Mouse (Mus musculus): ENCODE results near the gene Gas2l2. TPM values are rescaled to one million over a fixed set of nuclear protein-coding genes. Genes with fewer than 3 reads are reported as not detected.

Gas2l2 gene
- total and polyA plus RNA-seq, 2 experiments = not detected

GRCm38 (mm10) chr11:83383532-83383887 lies 45.7 kb downstream of the Gas2l2 start:
- H3K27ac ChIP-seq (replicated peaks; ENCODE audit: insufficient read depth, low read depth, low read length) = no peak overlapping the region
- WGBS = 98% methylated on average over 1 of the region's 1 CpGs
- no peaks in the 10 kb centered on the region for H3K4me1 ChIP-seq (ENCODE audit: control insufficient read depth, insufficient read depth, low read length)
- DNase-seq (ENCODE audit: extremely low read depth, low read depth, low spot score) = no peak
- no peaks in the 10 kb centered on the region for H3K79me2 ChIP-seq (ENCODE audit: control insufficient read depth, insufficient read depth, low read length)
- TF ChIP-seq POLR2A (IDR thresholded peaks at IDR 0.05; ENCODE audit: extremely low read depth, insufficient read depth, low read length) (no peak), CTCF (IDR thresholded peaks at IDR 0.05; ENCODE audit: low read depth, low read length) (no peak)
- no peaks in the 10 kb centered on the region for H3K27me3 ChIP-seq (ENCODE audit: control insufficient read depth, insufficient read depth, low read length)
- no peak overlapping the region for H3K4me3 ChIP-seq (ENCODE audit: insufficient read depth, low read depth, low read length)
- H3K9ac ChIP-seq (ENCODE audit: low read depth, low read length) = no peak overlapping the region
- peaks cover 14% of the 10 kb centered on the region for H3K36me3 ChIP-seq (ENCODE audit: control insufficient read depth, insufficient read depth, low read length)

GRCm38 (mm10) chr11:83382876-83383531 lies 46.3 kb downstream of the Gas2l2 start:
- Histone ChIP-seq H3K27ac (replicated peaks; ENCODE audit: insufficient read depth, low read depth, low read length) (no peak overlapping the region), H3K4me3 (ENCODE audit: insufficient read depth, low read depth, low read length) (no peak overlapping the region), H3K79me2 (ENCODE audit: control insufficient read depth, insufficient read depth, low read length) (no peaks in the 10 kb centered on the region), H3K9ac (ENCODE audit: low read depth, low read length) (no peak overlapping the region), H3K27me3 (ENCODE audit: control insufficient read depth, insufficient read depth, low read length) (no peaks in the 10 kb centered on the region), H3K36me3 (ENCODE audit: control insufficient read depth, insufficient read depth, low read length) (peaks cover 18% of the 10 kb centered on the region), H3K4me1 (ENCODE audit: control insufficient read depth, insufficient read depth, low read length) (no peaks in the 10 kb centered on the region)
- TF ChIP-seq CTCF (IDR thresholded peaks at IDR 0.05; ENCODE audit: low read depth, low read length) (no peak), POLR2A (IDR thresholded peaks at IDR 0.05; ENCODE audit: extremely low read depth, insufficient read depth, low read length) (no peak)
- 96% methylated on average over 9 of the region's 9 CpGs for WGBS
- no peak for DNase-seq (ENCODE audit: extremely low read depth, low read depth, low spot score)

GRCm38 (mm10) chr11:83379745-83380341 lies 49.4 kb downstream of the Gas2l2 start:
- H3K9ac ChIP-seq (ENCODE audit: low read depth, low read length) = no peak overlapping the region
- no peak overlapping the region for H3K4me3 ChIP-seq (ENCODE audit: insufficient read depth, low read depth, low read length)
- WGBS = 88% methylated on average over 7 of the region's 7 CpGs
- DNase-seq (ENCODE audit: extremely low read depth, low read depth, low spot score) = no peak
- no peaks in the 10 kb centered on the region for H3K4me1 ChIP-seq (ENCODE audit: control insufficient read depth, insufficient read depth, low read length)
- no peak for TF ChIP-seq CTCF (IDR thresholded peaks at IDR 0.05; ENCODE audit: low read depth, low read length)
- no peaks in the 10 kb centered on the region for H3K27me3 ChIP-seq (ENCODE audit: control insufficient read depth, insufficient read depth, low read length)
- peaks cover 23% of the 10 kb centered on the region; the same call in 1 of the 2 replicates for H3K36me3 ChIP-seq (ENCODE audit: control insufficient read depth, insufficient read depth, low read length)
- H3K79me2 ChIP-seq (ENCODE audit: control insufficient read depth, insufficient read depth, low read length) = no peaks in the 10 kb centered on the region
- H3K27ac ChIP-seq (replicated peaks; ENCODE audit: insufficient read depth, low read depth, low read length) = no peak overlapping the region

Other genes with a start within 250 kb of the Gas2l2 start
- 0.34 and 0.55 TPM in 2 replicates for gene Slfn3, start 238.1 kb downstream of the Gas2l2 start, total RNA-seq (2014; rRNA removed)
- gene Slfn3, start 238.1 kb downstream of the Gas2l2 start, polyA plus RNA-seq (2012; rRNA removed) = not detected in 2 replicates
- gene Slfn14, start 142.7 kb downstream of the Gas2l2 start, total RNA-seq (2014; rRNA removed) = not detected in 2 replicates
- gene Slfn14, start 142.7 kb downstream of the Gas2l2 start, polyA plus RNA-seq (2012; rRNA removed) = not detected in 2 replicates
- gene Ap2b1, start 130.4 kb downstream of the Gas2l2 start, total RNA-seq (2014; rRNA removed) = 25.4 and 31.3 TPM in 2 replicates
- gene Ap2b1, start 130.4 kb downstream of the Gas2l2 start, polyA plus RNA-seq (2012; rRNA removed) = 16.2 and 16.3 TPM in 2 replicates
- 4.3 and 5.5 TPM in 2 replicates for gene Pex12, start 126.9 kb downstream of the Gas2l2 start, total RNA-seq (2014; rRNA removed)
- 7.9 and 10.1 TPM in 2 replicates for gene Pex12, start 126.9 kb downstream of the Gas2l2 start, polyA plus RNA-seq (2012; rRNA removed)
- 0.07 and 0.18 TPM in 2 replicates for gene Rasl10b, start 20.3 kb downstream of the Gas2l2 start, total RNA-seq (2014; rRNA removed)
- 0.12 and 0.24 TPM in 2 replicates for gene Rasl10b, start 20.3 kb downstream of the Gas2l2 start, polyA plus RNA-seq (2012; rRNA removed)
- gene 1700020L24Rik, start 8.2 kb upstream of the Gas2l2 start, total RNA-seq (2014; rRNA removed) = not detected in 2 replicates
- gene 1700020L24Rik, start 8.2 kb upstream of the Gas2l2 start, polyA plus RNA-seq (2012; rRNA removed) = not detected in 2 replicates
- gene Mmp28, start 33.6 kb upstream of the Gas2l2 start, total RNA-seq (2014; rRNA removed) = 0.18 and 0.27 TPM in 2 replicates
- gene Mmp28, start 33.6 kb upstream of the Gas2l2 start, polyA plus RNA-seq (2012; rRNA removed) = 0.26 and 0.29 TPM in 2 replicates
- 29.1 and 29.9 TPM in 2 replicates for gene Taf15, start 43.6 kb upstream of the Gas2l2 start, total RNA-seq (2014; rRNA removed)
- gene Taf15, start 43.6 kb upstream of the Gas2l2 start, polyA plus RNA-seq (2012; rRNA removed) = 7.1 and 8.5 TPM in 2 replicates
- gene Heatr9, start 92.7 kb upstream of the Gas2l2 start, total RNA-seq (2014; rRNA removed) = not detected in 2 replicates
- not detected in 2 replicates for gene Heatr9, start 92.7 kb upstream of the Gas2l2 start, polyA plus RNA-seq (2012; rRNA removed)
- 0.37 and 1.1 TPM in 2 replicates for gene Ccl5, start 101.1 kb upstream of the Gas2l2 start, total RNA-seq (2014; rRNA removed)
- 7.2 and 13.2 TPM in 2 replicates for gene Ccl5, start 101.1 kb upstream of the Gas2l2 start, polyA plus RNA-seq (2012; rRNA removed)
- gene Ccl9, start 149.2 kb upstream of the Gas2l2 start, total RNA-seq (2014; rRNA removed) = 92.1 and 125 TPM in 2 replicates
- 45.5 and 61.7 TPM in 2 replicates for gene Ccl9, start 149.2 kb upstream of the Gas2l2 start, polyA plus RNA-seq (2012; rRNA removed)
- gene Ccl6, start 163.6 kb upstream of the Gas2l2 start, total RNA-seq (2014; rRNA removed) = 8.7 and 14.1 TPM in 2 replicates
- gene Ccl6, start 163.6 kb upstream of the Gas2l2 start, polyA plus RNA-seq (2012; rRNA removed) = 2.5 and 3.3 TPM in 2 replicates
- not detected in 2 replicates for gene Rpl9-ps1, start 216.2 kb upstream of the Gas2l2 start, total RNA-seq (2014; rRNA removed)
- gene Rpl9-ps1, start 216.2 kb upstream of the Gas2l2 start, polyA plus RNA-seq (2012; rRNA removed) = not detected in 2 replicates
- 0.18 TPM in 1 of 2 replicates, not detected in the other for gene Ccl3, start 219.9 kb upstream of the Gas2l2 start, total RNA-seq (2014; rRNA removed)
- 0.42 and 0.48 TPM in 2 replicates for gene Ccl3, start 219.9 kb upstream of the Gas2l2 start, polyA plus RNA-seq (2012; rRNA removed)
- gene Ccl4, start 233.1 kb upstream of the Gas2l2 start, total RNA-seq (2014; rRNA removed) = 0.40 TPM in 1 of 2 replicates, not detected in the other
- 1.1 TPM in 1 of 2 replicates, not detected in the other for gene Ccl4, start 233.1 kb upstream of the Gas2l2 start, polyA plus RNA-seq (2012; rRNA removed)

Measured in liver, adult 2 months (tissue).